Mouse (Mus musculus) gastrocnemius, postnatal 10 days (tissue): ENCODE measurements around the gene Camta1. TPM values are rescaled to one million over a fixed set of nuclear protein-coding genes. Genes with fewer than 3 reads are reported as not detected.

ENCODE experiments used
- DNase-seq: peaks from one replicate; pipeline ENCODE4 v3.0.0; 2021; ENCODE audit warnings: mixed read lengths
- total RNA-seq, 2 experiments: library from RNA; stranded (reverse); gene quantifications; 2 replicates each; pipeline ENCODE4 v1.2.3; 2021

Gene Camta1
- total RNA-seq, 2 experiments from 2014 or later = 71.6 to 82.8 TPM

- DNase-seq = no peak
These were observed 423.1 kb downstream of the Camta1 start for GRCm38 (mm10) chr4:151438561-151438960.

GRCm38 (mm10) chr4:151437859-151438258, 423.8 kb downstream of the Camta1 start:
- DNase-seq = no peak

GRCm38 (mm10) chr4:151425133-151425532, 436.5 kb downstream of the Camta1 start:
- DNase-seq = no peak

GRCm38 (mm10) chr4:151422922-151423321, 438.8 kb downstream of the Camta1 start:
- no peak for DNase-seq

DNA sequence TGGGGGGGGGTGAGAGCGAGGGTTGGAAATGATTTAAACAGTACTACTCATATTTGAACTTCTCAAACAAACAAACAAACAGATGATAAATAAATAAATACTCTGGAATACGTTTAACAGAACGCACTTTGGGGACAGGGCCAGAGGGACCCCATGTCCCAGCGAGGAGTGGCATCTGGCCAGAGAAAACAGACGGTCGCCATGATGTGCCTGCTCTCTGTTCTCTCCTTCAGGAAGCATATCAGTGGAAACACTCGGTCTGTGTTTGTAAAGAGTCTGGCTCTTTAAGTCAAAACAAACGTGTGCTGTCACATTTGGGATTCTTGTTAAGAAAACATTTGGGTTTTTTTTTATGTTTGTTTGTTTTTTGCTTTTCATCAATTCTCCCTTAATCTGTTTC, 439.3 kb downstream of the Camta1 start:
- no peak for DNase-seq

GRCm38 (mm10) chr4:151418344-151418875, 443.3 kb downstream of the Camta1 start:
- no peak for DNase-seq

DNA sequence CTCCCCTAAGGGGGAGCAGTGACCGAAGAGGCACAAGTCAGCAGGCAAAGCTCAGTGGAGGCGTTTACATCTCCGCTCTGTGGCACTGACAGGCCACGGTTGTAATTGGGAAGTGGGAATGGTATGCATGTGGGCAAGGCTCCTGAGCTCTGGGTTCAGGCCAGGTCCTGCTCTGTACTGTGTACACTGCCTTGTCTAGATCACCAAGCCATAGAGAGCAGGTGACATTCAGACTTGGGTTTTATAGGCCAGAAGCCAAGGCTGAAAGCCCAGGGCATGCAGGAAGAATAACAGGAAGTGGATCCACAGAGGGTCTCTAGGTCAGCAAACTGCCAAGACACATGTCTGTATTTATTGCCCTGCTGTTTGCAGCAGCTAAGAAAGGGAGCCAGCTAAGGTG, 445.9 kb downstream of the Camta1 start:
- DNase-seq = no peak

DNA sequence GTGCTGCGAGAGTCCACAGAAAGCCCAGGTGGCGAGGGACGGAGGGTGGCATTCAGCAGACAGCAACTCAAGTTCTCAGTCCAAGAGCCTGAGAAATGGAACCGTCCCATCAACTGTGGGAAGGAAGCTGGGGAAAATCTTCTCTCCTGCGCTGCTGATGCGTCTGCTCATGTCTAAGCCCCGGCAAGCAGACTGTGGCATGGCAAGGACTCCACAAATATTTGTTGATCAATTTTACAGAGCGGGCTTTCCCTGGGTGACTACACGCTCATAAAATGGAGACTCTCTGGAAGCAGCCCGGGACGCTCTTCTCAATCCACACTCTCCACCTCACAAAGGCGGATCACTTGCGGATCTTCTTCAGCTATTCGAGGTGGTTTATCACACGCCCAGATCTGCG, 446.3 kb downstream of the Camta1 start:
- no peak for DNase-seq

DNA sequence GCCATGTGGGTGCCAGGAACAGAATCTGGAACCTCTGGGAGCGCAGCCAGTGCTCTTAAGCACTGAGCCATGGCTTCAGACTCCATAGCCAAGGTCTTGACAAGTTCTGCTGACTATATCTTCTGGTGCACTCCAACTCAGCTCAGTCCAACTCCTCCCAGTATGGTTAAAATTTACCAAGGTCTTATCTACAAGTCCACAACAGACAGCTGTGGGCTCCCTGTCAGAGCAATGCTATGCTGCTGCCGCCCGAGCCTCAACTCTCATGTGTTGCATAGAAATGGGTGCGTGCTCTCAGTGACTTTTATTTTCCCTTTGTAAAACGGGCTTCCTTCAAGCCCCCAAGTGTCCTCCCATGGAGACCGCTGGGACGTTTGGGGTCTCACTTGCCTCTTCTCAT, 446.7 kb downstream of the Camta1 start:
- no peak for DNase-seq

GRCm38 (mm10) chr4:151411641-151412061, 450.0 kb downstream of the Camta1 start:
- DNase-seq = peak; percentile 47

DNA sequence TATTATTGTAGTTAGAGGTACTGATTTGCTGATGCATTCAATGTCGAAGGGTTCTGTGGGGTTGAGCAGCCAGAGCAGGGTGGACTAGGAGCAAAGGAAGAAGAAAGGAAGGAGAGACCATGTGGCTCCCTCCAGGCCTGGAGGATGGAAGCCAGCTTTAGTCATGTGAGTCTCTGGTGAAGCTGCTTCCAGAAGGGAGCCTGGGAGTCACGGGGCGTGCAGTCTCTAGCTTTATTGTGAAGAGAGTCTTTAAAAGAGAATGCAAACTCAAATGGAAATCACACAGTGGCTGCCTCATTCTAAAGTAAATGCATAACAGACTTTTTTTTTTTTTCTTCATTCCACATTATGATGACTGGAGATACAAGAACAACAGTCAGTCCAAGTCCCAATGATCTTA, 450.7 kb downstream of the Camta1 start:
- DNase-seq = no peak

GRCm38 (mm10) chr4:151409291-151409690, 452.4 kb downstream of the Camta1 start:
- no peak for DNase-seq

DNA sequence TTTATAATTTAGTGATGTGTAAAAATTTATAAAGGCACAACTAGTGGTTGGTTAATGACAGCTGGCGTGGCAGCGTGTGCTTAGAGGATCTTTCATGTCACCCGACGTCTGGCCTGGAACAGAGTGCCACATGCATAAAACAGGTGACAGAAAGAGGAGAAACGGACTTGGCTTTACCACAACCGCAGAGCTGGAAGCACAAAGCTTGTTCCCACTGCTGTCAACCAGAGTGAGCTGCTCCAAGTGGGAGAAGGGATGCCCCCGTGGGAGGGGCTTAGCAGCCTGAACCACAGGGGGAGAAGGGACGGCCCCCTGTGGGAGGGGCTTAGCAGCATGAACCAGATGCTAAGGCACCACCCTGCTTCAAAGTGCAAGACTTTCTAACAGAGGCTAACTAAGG, 452.9 kb downstream of the Camta1 start:
- no peak for DNase-seq

GRCm38 (mm10) chr4:151408246-151408645, 453.4 kb downstream of the Camta1 start:
- no peak for DNase-seq

GRCm38 (mm10) chr4:151407129-151407528, 454.5 kb downstream of the Camta1 start:
- no peak for DNase-seq

DNA sequence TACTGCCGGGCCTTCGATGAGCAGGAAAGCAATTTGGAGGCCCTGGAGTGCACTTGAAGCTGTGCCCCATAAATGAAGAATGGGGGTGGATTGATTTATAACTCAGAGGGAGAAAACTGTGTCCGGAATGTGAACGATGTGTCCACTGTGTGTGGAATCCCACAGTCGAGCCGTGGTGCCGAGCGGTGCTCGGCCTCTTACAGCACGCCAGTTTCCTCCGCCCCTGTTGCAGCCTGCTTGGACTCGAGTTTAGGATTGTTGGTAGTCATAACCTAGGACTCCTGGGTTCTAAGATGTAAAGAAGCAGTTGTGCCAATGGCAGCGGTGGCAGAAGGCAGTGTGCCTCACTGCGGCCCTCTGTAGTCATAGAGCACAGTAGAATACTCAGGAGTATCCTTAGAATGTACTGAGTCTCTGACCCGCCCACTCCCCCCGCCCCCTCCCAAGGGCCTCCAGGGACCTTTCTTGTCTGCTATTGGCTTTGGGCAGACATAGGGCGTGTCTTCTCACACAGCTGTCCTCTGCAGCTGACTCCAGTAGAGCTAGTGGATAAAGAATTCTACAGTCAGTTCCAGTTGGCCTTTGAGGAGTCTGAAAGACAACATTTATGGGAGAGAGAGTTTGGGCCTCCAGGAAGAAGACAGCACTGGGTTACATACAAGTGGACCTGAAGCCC, 457.0 kb downstream of the Camta1 start:
- peak; percentile 22 for DNase-seq

GRCm38 (mm10) chr4:151401685-151402397, 459.8 kb downstream of the Camta1 start:
- no peak for DNase-seq

DNA sequence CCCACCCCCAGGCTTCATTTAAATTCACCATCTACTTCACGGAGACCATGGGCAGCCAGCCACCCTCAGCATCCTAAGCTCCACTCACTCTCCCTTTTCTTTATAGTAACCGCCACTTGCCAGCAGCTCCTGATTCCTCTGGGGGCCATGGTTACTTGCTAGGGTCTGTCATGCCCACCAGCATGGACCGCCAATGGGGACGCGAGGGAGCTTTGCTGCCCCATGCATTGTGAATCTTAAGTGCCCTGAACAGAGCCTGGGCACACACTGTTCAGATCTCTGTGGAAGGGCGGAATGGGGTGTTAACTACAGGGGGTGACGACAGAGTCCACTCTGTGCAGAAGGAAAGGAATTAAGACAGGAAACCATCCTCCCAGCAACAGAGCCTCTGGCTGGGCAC, 465.1 kb downstream of the Camta1 start:
- no peak for DNase-seq

DNA sequence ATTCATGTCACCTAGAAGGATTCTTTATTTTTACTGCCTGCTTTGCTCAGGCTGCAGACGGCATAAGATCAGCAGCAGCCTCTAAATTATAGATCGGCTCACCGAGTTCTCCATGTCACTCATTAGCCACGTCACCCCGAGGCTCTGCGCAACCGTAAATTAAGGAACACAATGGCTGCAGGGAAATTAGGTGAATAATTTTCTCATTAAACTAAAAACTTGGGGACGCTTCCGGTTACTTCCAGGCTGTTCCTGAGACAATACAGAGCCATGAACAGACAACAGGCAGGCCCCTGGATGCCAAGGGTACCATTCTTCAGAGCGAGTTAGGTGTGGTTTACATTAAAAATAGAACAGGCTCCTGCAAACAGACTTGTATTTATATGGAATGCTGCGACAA, 472.3 kb downstream of the Camta1 start:
- DNase-seq = no peak

- no peak for DNase-seq
These were observed 474.8 kb downstream of the Camta1 start for GRCm38 (mm10) chr4:151386701-151387451.

GRCm38 (mm10) chr4:151385985-151386700, 475.5 kb downstream of the Camta1 start:
- no peak for DNase-seq

- DNase-seq = no peak
These were observed 483.9 kb downstream of the Camta1 start for GRCm38 (mm10) chr4:151377731-151378130.
